Mouse (Mus musculus) heart, adult 9 months (tissue): ENCODE measurements around the gene Olfr616.
"Not testable (repeated sequence)": the region's sequence is repeated elsewhere in the genome, so short reads cannot be mapped to it uniquely, and the experiment has no call there.

Experiments used
- DNase-seq, 2 experiments: peaks; one replicate each; pipeline ENCODE4 v3.0.0; 2022; ENCODE audit warnings: low spot score in 2 of 2

The Olfr616 gene

GRCm38 (mm10) chr7:103569043-103569442 lies at the start of gene Olfr616:
Olfr616 (minus strand) TSS chr7:103569143.
- DNase-seq, result no peak

GRCm38 (mm10) chr7:103612434-103612833 lies 43.5 kb upstream of the Olfr616 start, which contains the start of gene Olfr620:
Olfr620 (minus strand) TSS chr7:103612534.
- no peak for DNase-seq

- DNase-seq, result no peak
These were observed 38.5 kb upstream of the Olfr616 start for GRCm38 (mm10) chr7:103607425-103607824.

- DNase-seq, result no peak
These were observed 31.3 kb upstream of the Olfr616 start, which contains the start of gene Olfr619 for GRCm38 (mm10) chr7:103600275-103600674. Olfr619 (plus strand) TSS chr7:103600575.

DNA sequence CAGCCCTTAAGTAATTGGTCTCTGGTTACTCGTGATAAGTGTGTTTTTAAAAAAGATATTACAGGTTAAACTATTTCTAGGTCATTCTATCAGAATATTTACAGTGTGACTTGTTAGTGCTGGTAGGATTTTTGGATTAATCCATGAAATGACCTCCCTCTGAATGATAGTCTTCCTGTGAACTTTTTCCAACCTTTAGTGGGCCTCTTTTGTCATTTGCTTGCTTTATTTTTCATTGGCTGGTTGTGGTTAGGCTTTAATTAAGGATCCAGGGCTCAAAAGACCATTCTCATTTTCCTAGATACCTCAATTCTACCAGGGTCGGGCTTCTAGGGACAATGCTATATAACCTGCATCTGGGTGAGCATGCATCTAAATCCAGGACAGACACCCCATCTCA lies 20.9 kb upstream of the Olfr616 start, which contains the start of gene Olfr618:
Gene Olfr618, plus strand, starts transcription at position 301 of the 400 bp plus-strand sequence.
- no peak for DNase-seq

DNA sequence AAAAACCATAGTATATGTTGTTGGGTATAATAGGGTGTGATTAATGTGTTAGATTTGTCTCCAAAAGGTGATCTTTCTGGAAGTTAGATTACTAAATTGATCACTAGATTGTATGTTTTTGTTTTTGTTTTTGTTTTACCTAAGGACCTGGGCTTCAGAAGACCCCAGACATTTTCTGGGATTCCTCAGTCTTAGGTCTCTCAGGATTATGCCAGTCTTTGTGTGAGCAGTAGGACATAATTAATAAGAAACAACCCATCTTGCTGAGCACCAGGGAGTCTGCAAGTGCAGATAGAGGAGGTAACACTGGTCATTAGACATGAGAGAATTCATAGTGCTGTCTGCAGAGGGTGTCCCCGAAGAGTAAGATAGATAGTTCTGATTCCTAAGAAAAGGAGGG lies 3.8 kb upstream of the Olfr616 start, which contains the start of gene Olfr617:
Gene Olfr617, plus strand, starts transcription at position 301 of the 400 bp plus-strand sequence.
- no peak for DNase-seq

DNA sequence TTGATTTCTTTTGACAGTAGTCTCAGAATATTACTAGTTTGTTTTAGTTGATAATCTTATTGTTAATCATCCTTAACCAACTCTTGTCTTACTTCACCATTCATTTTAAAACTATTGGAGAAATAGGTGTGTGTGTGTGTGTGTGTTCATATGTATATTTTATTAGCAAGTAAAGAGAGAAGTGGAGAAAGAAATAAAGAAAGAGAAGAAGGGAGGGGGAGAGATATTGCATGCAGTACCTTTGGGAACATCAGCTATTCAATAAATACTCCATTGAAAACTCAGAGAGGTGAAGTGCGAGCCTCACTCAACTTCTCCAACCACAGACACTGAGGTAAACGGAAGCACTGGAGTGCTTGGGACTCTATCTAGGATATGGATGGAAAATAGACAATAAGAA lies 13.2 kb downstream of the Olfr616 start, which contains the start of gene Olfr615:
Gene Olfr615, plus strand, starts transcription at position 301 of the 400 bp plus-strand sequence.
- no peak for DNase-seq

DNA sequence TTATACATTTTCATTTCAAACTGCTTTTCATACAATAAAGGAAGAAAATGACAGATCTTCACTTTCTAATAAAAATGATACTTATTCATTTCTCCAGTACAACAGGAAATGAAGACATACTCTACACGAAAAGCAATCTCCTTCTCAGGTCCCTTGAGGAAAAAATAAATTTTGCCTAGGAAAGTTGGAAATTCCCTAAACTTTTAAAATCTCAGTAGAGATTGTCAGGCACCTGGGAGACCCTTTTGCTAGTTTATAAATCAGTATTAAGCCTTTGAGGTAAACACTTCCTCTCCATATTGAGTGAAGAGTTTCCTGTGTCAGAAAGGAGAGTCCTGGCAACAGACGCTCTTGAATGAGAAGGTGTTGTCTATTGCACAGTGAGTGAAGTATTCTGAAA lies 21.2 kb downstream of the Olfr616 start, which contains the start of gene Olfr613:
Gene Olfr613, plus strand, starts transcription at position 301 of the 400 bp plus-strand sequence.
- DNase-seq, result no peak

DNA sequence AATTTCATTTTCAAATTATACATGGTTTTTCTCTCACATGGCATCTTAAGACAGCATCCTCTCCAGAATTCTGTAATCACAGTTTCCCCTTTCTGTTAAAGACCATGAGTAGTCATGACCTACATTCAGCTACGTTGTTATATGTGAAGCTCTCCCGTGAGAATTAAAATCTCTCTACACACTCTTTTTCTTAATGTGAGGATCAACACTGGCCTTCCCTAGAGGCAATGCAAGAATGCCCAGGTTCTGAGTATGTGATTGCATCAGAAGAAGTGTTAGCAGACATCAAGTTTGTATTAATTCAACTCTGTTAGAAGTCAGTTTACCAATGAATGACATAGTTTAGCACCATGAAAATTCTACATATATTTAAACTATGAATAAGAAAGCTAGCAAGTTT lies 26.3 kb downstream of the Olfr616 start, which contains the start of gene Olfr612:
Gene Olfr612, minus strand, starts transcription at position 101 of the 400 bp plus-strand sequence.
- DNase-seq, result not testable (repeated sequence)

DNA sequence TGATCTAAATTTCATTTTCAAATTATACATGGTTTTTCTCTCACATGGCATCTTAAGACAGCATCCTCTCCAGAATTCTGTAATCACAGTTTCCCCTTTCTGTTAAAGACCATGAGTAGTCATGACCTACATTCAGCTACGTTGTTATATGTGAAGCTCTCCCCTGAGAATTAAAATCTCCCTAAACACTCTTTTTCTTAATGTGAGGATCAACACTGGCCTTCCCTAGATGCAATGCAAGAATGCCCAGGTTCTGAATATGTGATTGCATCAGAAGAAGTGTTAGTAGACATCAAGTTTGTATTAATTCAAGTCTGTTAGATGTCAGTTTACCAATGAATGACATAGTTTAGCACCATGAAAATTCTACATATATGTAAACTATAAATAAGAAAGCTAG lies 48.2 kb downstream of the Olfr616 start, which contains the start of gene Olfr611:
Gene Olfr611, minus strand, starts transcription at position 101 of the 400 bp plus-strand sequence.
- not testable (repeated sequence) for DNase-seq
